Mouse (Mus musculus) kidney, adult 18-20 months (tissue): ENCODE results near the gene Tmem108.

Experiments used
- DNase-seq: peaks from one replicate; pipeline ENCODE4 v3.0.0; 2021

Tmem108 gene

GRCm38 (mm10) chr9:103626156-103626555 is 135.5 kb downstream of the Tmem108 start:
- DNase-seq = no peak

GRCm38 (mm10) chr9:103624649-103625048 is 137.0 kb downstream of the Tmem108 start:
- peak; percentile 58 for DNase-seq

- DNase-seq = peak; percentile 58
Measured at GRCm38 (mm10) chr9:103623560-103624316, 137.9 kb downstream of the Tmem108 start.

DNA sequence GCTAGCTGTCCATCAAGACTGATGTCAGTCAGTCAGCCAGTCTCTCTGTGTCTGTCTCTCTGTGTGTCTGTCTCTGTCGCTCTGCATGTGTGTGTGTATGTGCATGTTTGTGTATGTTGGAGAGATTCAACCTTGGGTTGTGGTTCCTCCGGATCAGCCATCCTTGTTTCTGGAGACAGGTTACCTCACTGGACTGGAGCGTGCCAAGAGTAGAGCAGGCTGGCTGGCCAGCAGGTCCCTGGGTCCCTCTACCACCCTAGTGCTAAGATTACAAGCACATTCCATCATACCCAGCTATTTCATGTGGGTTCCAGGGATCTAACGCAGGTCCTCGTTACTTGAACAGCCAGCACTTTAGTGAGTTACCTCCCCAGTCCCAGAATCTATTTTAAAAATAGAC is 138.6 kb downstream of the Tmem108 start:
- no peak for DNase-seq

DNA sequence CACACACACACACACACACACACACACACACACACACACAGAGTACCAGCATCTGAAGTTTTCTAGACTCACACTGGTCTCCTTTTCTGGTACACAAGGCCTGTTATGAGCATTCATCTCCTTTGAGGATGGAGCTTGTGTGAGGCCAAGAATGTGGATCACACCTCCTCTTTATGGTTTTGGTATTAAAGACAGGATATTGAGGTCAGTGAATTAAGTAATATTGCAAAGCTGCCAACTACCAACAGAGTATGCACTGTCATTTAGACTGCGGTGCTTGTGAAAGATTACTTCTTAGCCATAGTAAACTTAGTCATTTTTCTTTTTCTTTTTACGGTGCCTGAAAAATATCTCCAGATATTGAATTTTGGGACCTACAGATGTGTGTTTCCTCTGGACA is 139.8 kb downstream of the Tmem108 start:
- no peak for DNase-seq

DNA sequence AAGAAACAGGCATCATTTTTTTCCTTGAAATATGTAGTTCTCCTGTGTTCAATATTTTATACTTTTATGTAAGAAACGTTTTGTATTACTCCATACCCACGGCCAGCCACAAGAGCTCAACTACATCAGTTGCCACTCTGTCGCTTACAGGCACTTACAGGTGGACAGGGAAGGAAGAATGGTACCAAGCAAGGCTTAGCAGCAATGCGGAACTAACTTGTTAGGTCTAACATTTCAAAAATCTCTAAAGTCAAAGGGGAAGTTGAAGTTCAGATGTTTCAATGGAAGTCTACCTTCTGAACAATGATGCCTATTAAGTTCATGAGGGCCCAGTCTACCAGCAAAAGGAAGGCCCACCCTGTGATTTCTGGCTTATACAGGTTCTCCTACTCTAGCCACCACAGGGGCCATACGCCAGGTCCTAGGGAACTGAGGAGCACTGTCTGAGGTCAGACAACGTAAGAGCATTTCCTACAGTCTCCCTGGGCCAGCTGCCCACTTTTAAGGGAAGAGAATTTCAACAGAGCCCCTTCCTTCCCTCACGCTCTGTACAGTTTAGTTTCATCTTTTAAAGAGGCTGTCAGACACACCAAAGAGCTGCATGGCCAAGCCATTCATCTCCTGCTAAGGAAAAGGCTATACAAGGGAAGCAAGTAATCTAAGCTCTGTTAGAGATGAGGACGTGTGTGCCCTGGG is 141.0 kb downstream of the Tmem108 start:
- no peak for DNase-seq

GRCm38 (mm10) chr9:103614260-103614659 is 147.4 kb downstream of the Tmem108 start:
- DNase-seq = no peak

GRCm38 (mm10) chr9:103608161-103609058 is 153.2 kb downstream of the Tmem108 start:
- no peak for DNase-seq

GRCm38 (mm10) chr9:103606056-103606455 is 155.6 kb downstream of the Tmem108 start:
- DNase-seq = no peak

DNA sequence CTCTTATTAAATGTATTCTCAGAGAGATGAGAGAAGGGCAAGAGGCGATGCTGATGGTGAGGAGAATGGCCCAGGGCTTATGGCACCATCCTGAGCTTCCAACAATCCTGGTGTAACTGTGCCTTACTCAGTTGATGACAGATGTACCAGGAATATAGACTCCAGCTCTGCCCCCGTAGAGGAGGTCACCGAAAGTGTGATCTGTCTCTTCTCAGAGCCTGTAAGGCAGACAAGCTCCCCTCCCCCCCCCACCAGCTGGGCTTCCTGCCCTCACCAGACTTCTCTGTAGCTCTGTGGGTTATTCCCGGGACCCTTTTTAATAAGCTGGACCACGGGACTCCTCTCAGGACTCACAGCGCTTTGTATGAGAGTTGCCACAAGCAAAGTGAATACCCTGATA is 157.8 kb downstream of the Tmem108 start:
- no peak for DNase-seq

GRCm38 (mm10) chr9:103601878-103602277 is 159.8 kb downstream of the Tmem108 start:
- no peak for DNase-seq

DNA sequence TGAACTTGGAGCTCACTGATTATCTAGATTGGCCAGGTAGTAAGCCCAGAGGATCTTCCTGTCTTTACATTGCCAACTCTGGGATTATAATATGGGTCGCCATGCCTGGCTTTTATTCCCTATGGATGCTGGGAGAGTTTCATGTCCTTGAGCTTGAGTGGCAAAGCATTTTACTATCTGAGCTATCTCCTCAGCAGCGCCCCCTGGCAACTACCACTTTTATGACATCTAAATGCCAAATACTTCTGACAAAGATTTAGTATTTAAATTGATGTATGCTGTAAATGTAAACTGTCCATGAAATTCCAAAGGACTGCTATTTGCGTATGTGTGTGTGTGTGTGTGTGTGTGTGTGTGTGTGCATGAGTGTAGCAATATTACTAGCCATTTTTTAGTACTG is 160.8 kb downstream of the Tmem108 start:
- no peak for DNase-seq

- no peak for DNase-seq
Measured at GRCm38 (mm10) chr9:103599908-103600307, 161.7 kb downstream of the Tmem108 start.

- no peak for DNase-seq
Measured at GRCm38 (mm10) chr9:103597861-103598260, 163.8 kb downstream of the Tmem108 start.

DNA sequence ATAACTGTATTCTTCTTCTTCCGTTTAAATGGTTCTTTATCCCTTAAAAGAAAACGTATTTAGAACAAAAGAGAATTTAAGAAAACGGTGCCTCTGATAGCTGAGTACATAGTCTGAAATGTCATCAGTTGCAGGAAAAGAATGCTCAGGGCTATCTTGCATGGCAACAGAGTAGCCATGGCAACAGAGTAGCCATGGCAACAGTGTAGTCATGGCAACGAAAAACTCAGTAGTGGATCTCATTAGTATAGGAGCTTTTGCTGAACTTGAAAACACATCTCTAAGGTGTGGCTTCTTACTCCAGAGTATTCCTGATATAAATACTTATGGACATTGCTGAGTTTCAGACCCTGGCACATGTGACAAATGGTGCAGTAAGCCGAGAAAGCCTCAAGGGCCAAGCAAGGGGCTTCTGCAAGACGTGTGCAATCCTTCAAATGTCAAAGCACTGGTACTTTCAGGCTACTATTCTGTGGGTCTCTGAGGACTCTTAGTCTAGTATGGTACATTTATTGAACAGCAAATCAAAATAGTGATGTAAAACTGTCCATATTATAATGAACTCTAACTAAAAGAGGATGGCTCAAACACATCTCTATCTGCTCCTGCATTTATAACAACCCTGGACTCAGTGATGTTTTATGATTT is 166.3 kb downstream of the Tmem108 start:
- no peak for DNase-seq

DNA sequence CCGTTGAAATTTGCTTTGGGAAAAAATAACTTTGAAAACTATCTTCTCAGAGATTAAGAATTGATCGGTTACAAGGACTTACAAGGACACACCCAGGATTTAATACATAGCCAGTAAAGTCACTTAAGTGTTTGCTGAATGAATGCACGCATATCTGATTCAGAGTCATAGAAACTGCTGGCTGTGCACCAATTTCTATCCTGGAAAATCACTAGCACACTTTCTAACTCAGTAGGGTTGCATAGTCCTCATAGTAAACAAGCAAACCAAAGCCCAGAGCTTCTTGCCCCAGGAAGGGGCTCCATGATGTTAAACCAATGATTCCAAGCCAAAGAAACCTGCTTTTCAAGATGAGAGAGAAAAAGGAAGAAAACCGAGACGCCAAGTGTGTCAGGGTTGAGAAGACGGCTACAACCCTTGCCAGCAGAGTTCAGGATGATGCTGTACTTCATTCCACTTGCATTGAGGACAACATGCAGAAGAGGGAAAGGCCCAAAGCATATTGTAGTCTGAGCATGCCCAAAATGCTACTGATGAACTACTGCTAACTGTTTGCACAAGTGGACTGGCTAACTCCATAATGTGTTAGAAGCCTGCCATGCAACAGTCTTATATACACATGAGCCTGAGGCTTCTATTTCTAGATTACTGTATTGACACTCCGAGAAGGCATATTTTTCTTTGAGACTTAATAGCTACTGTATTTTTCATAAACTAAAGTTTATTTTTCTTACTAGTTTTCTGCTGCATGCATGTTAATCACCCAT is 167.0 kb downstream of the Tmem108 start:
- no peak for DNase-seq

DNA sequence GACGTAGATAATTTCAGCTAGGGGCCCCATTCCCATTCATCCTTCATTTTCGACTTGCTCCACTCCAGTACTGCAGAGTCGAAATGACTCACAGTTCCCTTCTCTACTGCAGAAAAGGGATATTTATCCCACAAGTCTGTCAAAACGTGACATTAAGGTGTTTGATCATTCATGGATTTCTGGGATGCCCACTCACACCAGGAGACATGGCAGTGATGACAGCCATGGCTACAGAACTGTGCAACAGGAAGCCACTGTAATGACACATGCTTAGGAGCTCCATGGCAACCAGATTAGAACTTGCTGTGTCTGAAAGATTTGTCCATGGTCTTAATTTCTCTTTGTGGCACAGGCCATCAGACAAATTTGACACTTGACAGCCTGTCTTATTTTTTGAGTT is 168.6 kb downstream of the Tmem108 start:
- DNase-seq = no peak

DNA sequence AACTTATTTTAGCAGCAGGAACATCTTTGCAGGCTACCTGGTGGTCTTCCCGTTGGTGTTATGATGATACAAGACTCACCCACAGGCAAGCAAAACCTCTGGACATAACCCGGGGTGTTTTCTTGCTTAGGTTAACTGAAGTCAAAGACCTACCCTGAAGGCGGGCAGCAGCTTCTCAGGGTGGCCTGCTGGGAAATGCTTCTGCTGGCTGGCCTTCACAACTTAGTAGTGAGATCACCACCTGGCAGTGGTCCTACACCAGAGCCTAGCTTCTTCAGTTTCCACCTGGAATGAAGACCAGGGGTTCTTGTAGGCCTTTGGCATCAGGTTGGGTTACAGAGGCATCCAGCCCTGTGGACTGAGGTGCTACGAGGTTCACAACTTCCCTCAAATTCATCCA is 169.7 kb downstream of the Tmem108 start:
- no peak for DNase-seq

DNA sequence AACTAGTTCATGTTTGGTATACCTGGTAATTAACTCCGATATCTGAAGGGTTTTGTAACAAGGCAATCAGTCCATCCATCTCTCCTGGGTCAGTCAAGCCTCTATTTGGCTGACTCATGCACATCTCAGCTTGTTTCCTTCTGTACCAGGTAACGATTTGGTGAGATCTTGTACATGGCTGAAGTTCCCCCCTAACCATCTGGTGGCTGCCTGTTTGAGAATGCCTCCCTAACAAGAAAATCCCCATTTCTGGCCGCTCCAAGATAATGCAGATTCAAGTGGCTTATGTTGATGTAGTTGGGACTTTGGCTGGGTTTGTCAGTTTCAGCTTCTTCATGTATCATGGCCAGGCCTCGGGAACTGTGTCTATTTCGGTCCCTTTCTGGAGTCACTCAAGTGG is 170.8 kb downstream of the Tmem108 start:
- no peak for DNase-seq

- DNase-seq = no peak
Measured at GRCm38 (mm10) chr9:103584865-103585264, 176.8 kb downstream of the Tmem108 start.

- no peak for DNase-seq
Measured at GRCm38 (mm10) chr9:103582249-103582961, 179.2 kb downstream of the Tmem108 start.
